Comparison of ENCODE assay signal across 1 mouse cellular context in genomic region chr11:32223297-32223967, GRCm38 (mm10).
TF ChIP-seq lines count a peak whose summit lies in the region.

No protein-coding gene starts in this region.

TF ChIP-seq in MEL, 35 proteins besides CTCF, POLR2A, EP300 and RAD21 (continued from another document):
- TF ChIP-seq ZMIZ1 (IDR thresholded peaks at IDR 0.05; ENCODE audit: low read depth, low read length) (no peak), ZNF384 (IDR thresholded peaks at IDR 0.05; ENCODE audit: low read depth, low read length) (no peak), UBTF (IDR thresholded peaks at IDR 0.05; ENCODE audit: borderline replicate concordance, insufficient read depth, low read depth, low read length) (no peak), ZC3H11A (IDR thresholded peaks at IDR 0.05; ENCODE audit: low read depth, low read length) (no peak)
TF ChIP-seq in MEL: peak in this region for 0.
